Mouse (Mus musculus) testis, adult 2 months (tissue): Measurements from ENCODE around the gene Evc.

Experiments used
- CTCF ChIP-seq: fragments of 200-500 bp; IDR thresholded peaks from 2 replicates; pipeline ENCODE4 v1.5.1; 2012; ENCODE audit warnings: low read depth, mild to moderate bottlenecking, inconsistent platforms, low read length, moderate library complexity; ENCODE audit not compliant: control insufficient read depth, insufficient read depth, insufficient replicate concordance
- POLR2A ChIP-seq: fragments of 200-500 bp; IDR thresholded peaks from 2 replicates; pipeline ENCODE4 v1.6.1; 2012; ENCODE audit warnings: low read depth, mild to moderate bottlenecking, inconsistent platforms, low read length, moderate library complexity; ENCODE audit not compliant: control insufficient read depth

DNA sequence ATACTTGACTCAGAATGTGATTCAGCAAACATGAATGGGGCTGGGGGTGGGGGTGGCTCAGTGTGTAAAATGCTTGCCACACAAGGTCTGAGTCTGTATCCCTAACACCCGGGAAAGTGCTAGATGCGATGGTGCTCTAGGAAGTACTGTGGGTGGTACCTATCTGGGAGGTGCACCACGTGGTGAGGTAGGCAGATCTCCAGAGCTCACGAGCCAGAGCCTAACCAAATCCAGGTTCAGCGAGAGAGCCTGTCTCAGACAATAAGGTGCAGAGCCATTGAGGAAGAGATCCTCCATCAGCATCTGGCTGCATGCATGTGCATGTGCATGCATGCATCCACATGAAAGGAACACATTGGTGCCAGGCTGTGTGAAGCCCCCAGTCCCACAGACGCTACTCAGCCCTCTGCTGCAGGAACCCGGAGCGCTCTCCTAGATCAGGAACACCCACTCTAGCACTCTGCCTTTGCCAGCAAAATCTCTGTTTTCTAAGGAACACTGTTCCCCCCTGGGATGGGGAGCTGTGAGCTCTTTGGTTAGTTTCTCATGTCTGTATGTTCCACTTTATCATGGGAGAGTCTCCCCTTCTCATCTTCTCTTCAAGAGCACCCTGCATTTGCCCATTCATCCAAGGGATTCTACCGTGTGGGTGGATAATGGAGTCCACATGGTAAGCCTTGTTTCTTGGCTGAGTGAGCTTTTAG lies 84.4 kb downstream of the Evc start:
- TF ChIP-seq CTCF = no peak
- TF ChIP-seq POLR2A = no peak
